Mouse (Mus musculus): ENCODE results near the gene Hspa1a.
A peak's percentile ranks its signal among the peaks of the same experiment; 100 is the strongest.
"Not testable (repeated sequence)": the region's sequence is repeated elsewhere in the genome, so short reads cannot be mapped to it uniquely, and the experiment has no call there.

The Hspa1a gene

GRCm38 (mm10) chr17:34972069-34972749 is at the start of gene Hspa1a, which contains the start of gene Hspa1l:
Gene Hspa1a, minus strand, starts transcription at chr17:34972156.
Gene Hspa1l, plus strand, starts transcription at chr17:34972703.
- DNase-seq (ENCODE audit: low read depth): peak; percentile 85

- DNase-seq (ENCODE audit: low read depth): peak; percentile 92
These were observed 49.3 kb upstream of the Hspa1a start for GRCm38 (mm10) chr17:35021163-35021808.

- no peak for DNase-seq (ENCODE audit: low read depth)
These were observed 48.6 kb upstream of the Hspa1a start for GRCm38 (mm10) chr17:35020551-35020950.

GRCm38 (mm10) chr17:35019894-35020293 is 47.9 kb upstream of the Hspa1a start:
- DNase-seq (ENCODE audit: low read depth): no peak

- no peak for DNase-seq (ENCODE audit: low read depth)
These were observed 46.2 kb upstream of the Hspa1a start for GRCm38 (mm10) chr17:35018171-35018570.

GRCm38 (mm10) chr17:35017706-35018030 is 45.7 kb upstream of the Hspa1a start:
- no peak for DNase-seq (ENCODE audit: low read depth)

GRCm38 (mm10) chr17:35016791-35017705 is 45.1 kb upstream of the Hspa1a start:
- peak; percentile 46 for DNase-seq (ENCODE audit: low read depth)

- no peak for DNase-seq (ENCODE audit: low read depth)
These were observed 44.4 kb upstream of the Hspa1a start, which contains the start of gene Vwa7 for GRCm38 (mm10) chr17:35016376-35016775. Gene Vwa7, plus strand, starts transcription at chr17:35016579.

- DNase-seq (ENCODE audit: low read depth): no peak
These were observed 43.3 kb upstream of the Hspa1a start for GRCm38 (mm10) chr17:35015296-35015695.

GRCm38 (mm10) chr17:35013221-35013620 is 41.3 kb upstream of the Hspa1a start:
- no peak for DNase-seq (ENCODE audit: low read depth)

GRCm38 (mm10) chr17:35012430-35012829 is 40.5 kb upstream of the Hspa1a start:
- no peak for DNase-seq (ENCODE audit: low read depth)

GRCm38 (mm10) chr17:35011440-35011839 is 39.5 kb upstream of the Hspa1a start:
- no peak for DNase-seq (ENCODE audit: low read depth)

- no peak for DNase-seq (ENCODE audit: low read depth)
These were observed 37.6 kb upstream of the Hspa1a start for GRCm38 (mm10) chr17:35009586-35009985.

- DNase-seq (ENCODE audit: low read depth): no peak
These were observed 35.5 kb upstream of the Hspa1a start for GRCm38 (mm10) chr17:35007387-35007991.

- DNase-seq (ENCODE audit: low read depth): not testable (repeated sequence)
These were observed 33.9 kb upstream of the Hspa1a start for GRCm38 (mm10) chr17:35005902-35006301.

- no peak for DNase-seq (ENCODE audit: low read depth)
These were observed 33.2 kb upstream of the Hspa1a start for GRCm38 (mm10) chr17:35005158-35005557.

GRCm38 (mm10) chr17:35004075-35004717 is 32.2 kb upstream of the Hspa1a start:
- DNase-seq (ENCODE audit: low read depth): no peak

GRCm38 (mm10) chr17:35003022-35003838 is 31.3 kb upstream of the Hspa1a start:
- peak; percentile 41 for DNase-seq (ENCODE audit: low read depth)

GRCm38 (mm10) chr17:35002153-35002865 is 30.4 kb upstream of the Hspa1a start:
- DNase-seq (ENCODE audit: low read depth): peak; percentile 72

All from induced T-regulatory cell, adult 2 months (primary cell).